Mouse (Mus musculus): ENCODE results near the gene Ube2g2.

Gene Ube2g2

GRCm38 (mm10) chr10:77622055-77622988, at the start of gene Ube2g2:
Ube2g2 (plus strand) TSS chr10:77622275.
- peak; percentile 88 for DNase-seq (ENCODE audit: low spot score)

DNA sequence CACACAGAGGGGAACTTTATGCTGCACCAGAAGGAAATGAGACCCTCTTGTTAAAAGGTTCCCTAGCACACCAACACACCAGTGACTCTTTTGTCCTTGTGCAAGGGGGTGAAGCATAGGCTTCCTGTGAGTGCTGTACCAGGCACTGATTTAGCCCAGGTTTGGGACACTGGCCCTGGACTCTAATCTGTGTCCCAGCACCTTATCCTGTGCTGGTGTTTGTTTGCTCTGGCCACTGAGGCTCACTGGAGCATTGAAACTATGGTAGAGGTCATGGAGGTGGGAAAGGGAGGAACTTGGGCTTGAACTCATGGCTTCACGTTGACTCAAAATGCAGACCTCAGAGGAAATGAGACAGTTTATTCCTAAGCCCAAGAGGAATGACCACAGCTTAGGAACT, 48.9 kb upstream of the Ube2g2 start:
- no peak for DNase-seq (ENCODE audit: low spot score)

- no peak for DNase-seq (ENCODE audit: low spot score)
These were observed 41.8 kb upstream of the Ube2g2 start for GRCm38 (mm10) chr10:77580027-77580920.

DNA sequence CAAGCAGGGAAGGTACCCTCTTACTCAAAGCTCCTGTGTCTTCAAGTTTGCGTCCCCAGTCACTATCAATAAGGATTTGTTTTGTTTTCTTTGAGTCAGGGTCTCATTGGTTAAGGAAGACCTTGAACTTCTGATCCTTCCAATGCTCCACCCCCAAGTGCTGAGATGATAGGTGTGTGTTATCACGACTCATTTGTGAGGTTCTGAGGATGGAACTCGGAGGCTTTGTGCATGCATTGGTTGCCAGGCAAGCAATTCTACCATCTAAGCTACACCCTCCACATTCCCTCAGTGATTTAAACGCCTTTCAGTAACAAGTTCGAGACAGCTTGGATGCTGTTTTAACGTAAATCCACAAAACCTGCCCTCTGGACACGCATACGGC, 41.1 kb upstream of the Ube2g2 start:
- DNase-seq (ENCODE audit: low spot score) = peak; percentile 40

- DNase-seq (ENCODE audit: low spot score) = peak; percentile 94
These were observed 40.4 kb upstream of the Ube2g2 start, which contains the start of gene Pttg1ip for GRCm38 (mm10) chr10:77581408-77582284. Pttg1ip (plus strand) TSS chr10:77581720.

DNA sequence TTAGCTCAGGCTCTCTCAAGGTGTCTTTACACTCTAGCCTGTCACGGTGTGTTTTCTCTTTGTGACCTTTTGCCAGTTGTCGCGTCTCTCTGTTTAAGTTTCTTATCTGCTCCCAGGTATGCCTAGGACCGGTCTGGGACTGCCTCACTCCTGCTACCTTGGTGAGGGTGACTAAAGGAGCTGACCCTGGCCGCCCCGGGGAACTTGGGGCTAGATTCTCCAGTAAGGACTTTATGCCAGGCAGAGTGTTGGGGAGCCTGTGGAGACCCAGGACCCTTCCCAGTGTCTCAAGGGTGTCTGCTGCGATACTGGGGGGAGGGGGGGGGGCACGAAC, 39.8 kb upstream of the Ube2g2 start:
- DNase-seq (ENCODE audit: low spot score) = peak; percentile 87

- no peak for DNase-seq (ENCODE audit: low spot score)
These were observed 38.2 kb upstream of the Ube2g2 start for GRCm38 (mm10) chr10:77583795-77584422.

DNA sequence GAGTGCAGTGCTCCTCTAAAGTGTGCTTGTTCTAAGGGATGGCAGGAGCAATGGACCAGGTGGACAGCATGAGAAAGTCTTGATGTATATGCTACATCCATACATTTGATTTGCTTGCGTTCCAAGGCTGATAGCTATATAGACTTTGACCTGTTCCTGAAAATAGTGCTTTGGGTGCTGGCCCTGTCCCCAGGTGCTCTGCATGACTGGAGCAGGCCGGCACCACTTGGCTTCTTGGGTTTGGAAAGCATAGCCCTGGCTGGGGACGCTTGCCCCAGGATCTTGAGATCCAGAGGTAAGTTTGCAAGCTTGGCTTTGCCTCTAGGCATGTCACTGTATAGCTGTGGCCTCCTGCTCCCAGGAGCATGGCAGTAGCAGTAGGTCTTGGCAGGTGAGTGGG, 35.4 kb upstream of the Ube2g2 start:
- no peak for DNase-seq (ENCODE audit: low spot score)

- DNase-seq (ENCODE audit: low spot score) = peak; percentile 75
These were observed 34.8 kb upstream of the Ube2g2 start for GRCm38 (mm10) chr10:77587091-77587775.

GRCm38 (mm10) chr10:77588036-77588435, 34.0 kb upstream of the Ube2g2 start:
- peak; percentile 67 for DNase-seq (ENCODE audit: low spot score)

DNA sequence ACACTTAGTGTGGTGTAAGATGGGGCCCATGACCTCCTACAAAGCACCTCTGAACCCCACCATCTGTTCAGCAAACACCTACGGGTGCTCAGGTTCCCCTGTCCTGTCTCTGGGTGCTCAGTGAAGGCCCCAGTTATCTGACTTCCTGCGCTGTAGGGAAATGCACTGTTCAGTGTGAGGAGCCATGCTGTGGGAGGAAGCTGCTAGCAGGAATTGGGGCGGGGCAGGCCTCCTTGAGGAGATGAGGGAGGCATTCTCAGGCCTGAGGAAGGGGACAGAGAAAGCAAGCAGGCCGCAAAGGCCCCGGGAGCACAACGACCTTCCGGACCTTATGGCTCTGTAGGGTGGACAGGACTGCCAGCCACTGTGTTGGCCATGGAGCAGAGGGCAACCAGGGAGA, 33.0 kb upstream of the Ube2g2 start:
- DNase-seq (ENCODE audit: low spot score) = no peak

GRCm38 (mm10) chr10:77589749-77590148, 32.3 kb upstream of the Ube2g2 start:
- DNase-seq (ENCODE audit: low spot score) = no peak

DNA sequence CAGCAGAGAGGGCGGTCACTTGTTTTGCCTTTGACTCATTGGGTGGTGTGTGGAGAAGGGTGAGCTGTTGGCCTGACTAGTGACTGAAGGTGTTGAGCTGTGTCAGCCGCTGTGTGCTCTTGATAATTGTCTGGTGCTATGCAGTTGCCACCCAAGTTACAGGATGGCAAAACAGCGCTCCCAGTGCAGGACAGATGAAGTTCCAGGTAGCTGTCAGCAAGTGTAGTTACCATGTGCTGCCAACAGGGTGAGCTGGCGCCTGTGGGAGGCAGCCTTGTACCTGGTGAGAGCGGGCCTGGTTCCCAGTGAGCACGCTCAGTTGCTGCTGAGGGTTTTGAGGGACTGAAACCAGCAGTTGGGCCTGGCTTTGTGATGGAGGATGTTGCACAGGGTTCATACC, 31.3 kb upstream of the Ube2g2 start:
- DNase-seq (ENCODE audit: low spot score) = peak; percentile 55

- no peak for DNase-seq (ENCODE audit: low spot score)
These were observed 30.5 kb upstream of the Ube2g2 start for GRCm38 (mm10) chr10:77591546-77591945.

- no peak for DNase-seq (ENCODE audit: low spot score)
These were observed 26.0 kb upstream of the Ube2g2 start for GRCm38 (mm10) chr10:77596060-77596459.

DNA sequence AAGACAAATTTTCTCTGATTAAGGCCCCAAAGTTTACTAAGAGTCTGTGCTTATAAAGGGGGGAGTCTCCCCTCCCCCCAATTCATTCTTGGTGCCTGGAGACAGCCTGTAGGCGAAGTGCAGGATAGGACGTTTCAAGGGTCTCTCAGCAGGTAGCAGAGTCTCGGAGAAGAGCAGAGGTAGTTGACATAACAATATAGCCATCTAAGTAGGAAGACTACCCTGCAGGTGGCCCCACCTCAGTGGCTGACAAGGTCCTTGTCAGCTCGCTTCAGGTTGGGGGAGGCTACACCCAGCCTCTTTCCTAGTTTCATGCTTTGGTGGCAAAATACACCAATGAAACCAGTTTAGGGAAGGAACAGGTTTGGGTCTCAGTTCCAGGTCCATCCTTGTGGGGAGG, 19.1 kb upstream of the Ube2g2 start:
- DNase-seq (ENCODE audit: low spot score) = no peak

DNA sequence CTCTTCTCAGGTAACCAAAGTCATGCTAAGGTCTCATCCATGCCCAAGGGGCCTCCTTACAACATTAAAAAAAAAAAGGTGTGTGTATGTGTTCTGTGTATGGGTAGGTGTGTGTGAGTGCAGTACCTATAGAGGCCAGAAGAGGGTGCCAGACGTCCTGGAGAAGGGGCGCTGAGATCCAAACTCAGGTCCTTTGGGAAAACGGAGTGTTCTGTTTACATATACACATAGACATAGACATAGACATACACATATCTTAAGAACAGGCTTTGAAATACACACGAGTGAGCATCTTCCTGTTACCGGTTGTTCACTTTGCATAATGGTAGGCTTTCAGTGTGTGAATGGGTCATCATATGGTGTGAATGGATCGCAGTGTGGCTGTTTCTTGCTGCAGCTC, 18.0 kb upstream of the Ube2g2 start:
- no peak for DNase-seq (ENCODE audit: low spot score)

GRCm38 (mm10) chr10:77604958-77605357, 17.1 kb upstream of the Ube2g2 start:
- DNase-seq (ENCODE audit: low spot score) = no peak

- DNase-seq (ENCODE audit: low spot score) = peak; percentile 53
These were observed 16.7 kb upstream of the Ube2g2 start for GRCm38 (mm10) chr10:77605368-77605767.

DNA sequence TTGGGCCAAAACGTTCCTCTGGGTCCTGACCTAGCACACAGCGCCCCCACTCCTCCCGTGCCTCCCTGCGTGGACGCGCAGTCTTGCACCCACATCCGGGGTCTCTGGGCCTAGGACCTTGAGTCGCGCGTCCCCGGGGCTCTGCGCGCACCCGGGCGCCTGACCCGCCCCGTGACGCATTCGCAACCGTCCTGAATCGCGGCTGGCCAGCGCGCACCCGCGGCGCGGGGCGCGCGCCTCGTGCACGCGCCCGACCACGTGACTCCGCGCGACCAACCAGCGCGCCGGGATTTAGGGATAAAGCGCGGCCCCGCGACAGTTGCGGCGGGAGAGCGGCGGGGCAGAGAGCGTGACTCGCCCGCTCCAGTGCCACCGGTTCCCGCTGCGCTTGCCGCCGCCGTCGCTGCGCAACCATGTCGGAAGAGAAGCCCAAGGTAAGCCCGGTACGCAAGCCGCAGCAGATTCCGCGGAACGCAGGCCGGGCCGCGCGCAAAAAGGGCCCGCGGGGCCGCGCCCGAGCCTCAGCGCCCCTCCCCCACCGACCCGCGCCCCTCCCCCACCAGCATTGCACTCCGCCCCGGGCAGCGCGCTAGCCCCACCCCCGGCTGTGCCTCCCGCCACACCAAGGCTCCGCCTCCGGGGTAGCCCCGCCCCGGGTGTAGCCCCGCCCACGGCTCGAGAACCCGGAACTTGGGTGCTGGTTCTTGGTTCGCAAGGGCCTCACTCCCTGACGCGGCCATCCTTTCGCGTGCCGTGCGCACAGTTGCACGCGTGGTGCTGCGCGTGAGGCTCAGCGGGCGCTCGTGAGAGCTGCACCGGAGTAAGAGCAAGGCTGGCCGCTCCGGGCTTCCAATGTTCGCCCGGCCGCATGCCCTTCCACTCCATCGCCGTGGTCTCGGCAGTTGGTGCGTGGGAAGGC, 15.9 kb upstream of the Ube2g2 start, which contains the start of the genes Sumo3 and Gm49325:
TSS of gene Sumo3 (plus strand) at position 190 of the 919 bp plus-strand sequence.
TSS of gene Gm49325 (plus strand) at position 290 of the 919 bp plus-strand sequence.
- peak; percentile 97 for DNase-seq (ENCODE audit: low spot score)
